Mouse (Mus musculus) urinary bladder, postnatal 25 days (tissue): Measurements from ENCODE around the gene Ahrr.

Experiments
- DNase-seq: peaks from one replicate; pipeline ENCODE4 v3.0.0; 2022; ENCODE audit warnings: low spot score

Ahrr gene

GRCm38 (mm10) chr13:74237574-74237973 is 54.6 kb downstream of the Ahrr start:
- DNase-seq, result no peak

GRCm38 (mm10) chr13:74220659-74221058 is 71.5 kb downstream of the Ahrr start:
- DNase-seq, result no peak

GRCm38 (mm10) chr13:74218441-74218840 is 73.7 kb downstream of the Ahrr start:
- DNase-seq, result no peak

- DNase-seq, result peak; percentile 13
Measured at GRCm38 (mm10) chr13:74208986-74209345, 83.2 kb downstream of the Ahrr start.

GRCm38 (mm10) chr13:74208317-74208985 is 83.7 kb downstream of the Ahrr start, which contains the start of gene Exoc3:
Exoc3 (minus strand) TSS chr13:74208732.
- DNase-seq, result peak; percentile 87

GRCm38 (mm10) chr13:74196451-74196850 is 95.7 kb downstream of the Ahrr start:
- no peak for DNase-seq

GRCm38 (mm10) chr13:74192613-74193012 is 99.5 kb downstream of the Ahrr start:
- DNase-seq, result no peak

- DNase-seq, result no peak
Measured at GRCm38 (mm10) chr13:74183011-74183695, 109.0 kb downstream of the Ahrr start.

- DNase-seq, result no peak
Measured at GRCm38 (mm10) chr13:74172036-74172435, 120.1 kb downstream of the Ahrr start.

- DNase-seq, result no peak
Measured at GRCm38 (mm10) chr13:74169446-74170164, 122.5 kb downstream of the Ahrr start.

GRCm38 (mm10) chr13:74167492-74167891 is 124.6 kb downstream of the Ahrr start:
- DNase-seq, result peak; percentile 21

- DNase-seq, result no peak
Measured at GRCm38 (mm10) chr13:74167057-74167413, 125.1 kb downstream of the Ahrr start.

- peak; percentile 37 for DNase-seq
Measured at GRCm38 (mm10) chr13:74166348-74167056, 125.6 kb downstream of the Ahrr start.
